Mouse (Mus musculus) stomach, postnatal 0 days (tissue): Measurements from ENCODE around the gene Dync1li2.

Experiments
- CTCF ChIP-seq: IDR thresholded peaks from 2 replicates; pipeline ENCODE4 v1.5.1; 2016; ENCODE audit warnings: antibody characterized with exemption, low read depth, mild to moderate bottlenecking, moderate library complexity
- EP300 ChIP-seq: optimal IDR thresholded peaks from 2 replicates; pipeline ENCODE3; 2016; ENCODE audit warnings: antibody characterized with exemption

- TF ChIP-seq CTCF (no peak), EP300 (no peak)
Observed at GRCm38 (mm10) chr8:104380269-104380668, 62.6 kb downstream of the Dync1li2 start.
